Mouse (Mus musculus) CD4-positive, CD25-positive, alpha-beta regulatory T cell, adult 4 months (primary cell): Measurements from ENCODE around the gene Mgat4e. TPM values are rescaled to one million over a fixed set of nuclear protein-coding genes. Genes with fewer than 3 reads are reported as not detected.
A peak's percentile ranks its signal among the peaks of the same experiment; 100 is the strongest.

ENCODE experiments used
- ATAC-seq: one replicate; pipeline ENCODE4 v1.8.0; 2017
- polyA plus RNA-seq, 2 experiments: library from polyadenylated mRNA; unstranded; fragments of 100-300 nt; shearing (Covaris generic); gene quantifications; one replicate each; pipeline ENCODE4 v1.2.1; 2017

The Mgat4e gene
- polyA plus RNA-seq, 2 experiments from 2014 or later = not detected

GRCm38 (mm10) chr1:134513312-134513860 is 36.1 kb downstream of the Mgat4e start:
- ATAC-seq = no peak

GRCm38 (mm10) chr1:134512584-134512983 is 36.9 kb downstream of the Mgat4e start:
- no peak for ATAC-seq

- no peak for ATAC-seq
These were observed 37.3 kb downstream of the Mgat4e start for GRCm38 (mm10) chr1:134512183-134512582.

GRCm38 (mm10) chr1:134510018-134510417 is 39.5 kb downstream of the Mgat4e start:
- ATAC-seq = peak; percentile 93

GRCm38 (mm10) chr1:134506201-134506600 is 43.3 kb downstream of the Mgat4e start:
- ATAC-seq = no peak

- no peak for ATAC-seq
These were observed 48.6 kb downstream of the Mgat4e start for GRCm38 (mm10) chr1:134500916-134501315.

- no peak for ATAC-seq
These were observed 53.5 kb downstream of the Mgat4e start for GRCm38 (mm10) chr1:134495991-134496390.

- ATAC-seq = no peak
These were observed 54.3 kb downstream of the Mgat4e start for GRCm38 (mm10) chr1:134495216-134495539.

- ATAC-seq = peak; percentile 96
These were observed 54.9 kb downstream of the Mgat4e start, which contains the start of gene Rabif for GRCm38 (mm10) chr1:134494428-134495215. Gene Rabif (plus strand): TSS chr1:134494648.

- peak; percentile 26 for ATAC-seq
These were observed 55.5 kb downstream of the Mgat4e start for GRCm38 (mm10) chr1:134493956-134494355.

GRCm38 (mm10) chr1:134493496-134493895 is 56.0 kb downstream of the Mgat4e start:
- no peak for ATAC-seq

- no peak for ATAC-seq
These were observed 57.2 kb downstream of the Mgat4e start for GRCm38 (mm10) chr1:134492276-134492675.

Other genes with a start within 250 kb of the Mgat4e start
- gene Ppfia4, start 216.8 kb downstream of the Mgat4e start, polyA plus RNA-seq = under 1 TPM in 1 of 2 experiments, not detected in 1; 0.20 TPM
- gene Tmem183a, start 187.7 kb downstream of the Mgat4e start, polyA plus RNA-seq = 10 to 100 TPM; 20.3 to 23.8 TPM
- not detected for gene 4933406M09Rik, start 163.7 kb downstream of the Mgat4e start, polyA plus RNA-seq
- 10 to 100 TPM; 20.9 to 26.2 TPM for gene Cyb5r1, start 144.1 kb downstream of the Mgat4e start, polyA plus RNA-seq
- gene Adipor1, start 134.3 kb downstream of the Mgat4e start, polyA plus RNA-seq = 10 to 100 TPM; 26.7 to 30.7 TPM
- gene Klhl12, start 94.2 kb downstream of the Mgat4e start, polyA plus RNA-seq = 10 to 100 TPM; 13.7 to 15.8 TPM
- gene Rabif, start 55.0 kb downstream of the Mgat4e start, polyA plus RNA-seq = 10 to 100 TPM; 45.5 to 47.1 TPM
- gene Kdm5b, start 10.5 kb upstream of the Mgat4e start, polyA plus RNA-seq = 10 to 100 TPM; 15.5 to 18.1 TPM
- gene Syt2, start 97.0 kb upstream of the Mgat4e start, polyA plus RNA-seq = under 1 TPM; 0.13 to 0.33 TPM